ENCODE assay signal across 8 mouse cellular contexts in the genomic region with DNA sequence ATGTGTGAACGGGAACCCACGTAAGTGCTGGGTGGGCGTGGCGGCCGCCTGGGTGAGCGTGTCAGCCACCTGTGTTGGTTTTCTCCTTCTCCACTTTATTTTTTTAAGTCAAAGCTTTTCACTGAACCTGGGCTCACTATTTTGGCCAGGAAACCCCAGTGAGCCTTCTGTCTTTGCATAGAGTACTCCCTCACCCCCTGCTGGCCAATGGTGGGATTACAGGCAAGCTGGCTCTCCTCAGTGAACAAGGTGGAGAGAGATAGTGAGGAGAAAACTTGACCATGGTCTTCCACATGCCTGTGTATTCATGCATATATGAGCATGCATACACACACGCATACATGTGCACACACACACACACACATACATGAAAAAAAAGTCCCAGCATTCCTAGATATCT. TPM values are rescaled to one million over a fixed set of nuclear protein-coding genes. Genes with fewer than 3 reads are reported as not detected.
DNase-seq lines count a peak whose midpoint lies in the region; ATAC-seq lines count a peak whose summit lies in the region.

No protein-coding gene starts in this region.

- H3K4me3 ChIP-seq in liver, embryonic 12.5 days = no peak overlapping the region
- H3K4me3 ChIP-seq in intestine, embryonic 16.5 days (ENCODE audit: low read length) = no peak overlapping the region
- no peak overlapping the region for H3K4me3 ChIP-seq in midbrain, embryonic 16.5 days (ENCODE audit: low read depth, low read length)

- H3K4me2 ChIP-seq in liver, embryonic 12.5 days = no peak overlapping the region
- no peak overlapping the region for H3K4me2 ChIP-seq in intestine, embryonic 16.5 days (ENCODE audit: low read depth, low read length)
- H3K4me2 ChIP-seq in midbrain, embryonic 16.5 days (ENCODE audit: low read length) = no peak overlapping the region

- peak; percentile 79 for DNase-seq in liver
- DNase-seq in gastrocnemius, postnatal 10 days = peak; percentile 97
- DNase-seq in left cerebral cortex, postnatal 25 days (ENCODE audit: low spot score in 2 of 2) = peak; percentile 85 to 89
- DNase-seq in spleen, adult 18-20 months = peak; percentile 52 to 85

- H3K9me3 ChIP-seq in liver, embryonic 12.5 days (replicated peaks) = peaks cover 8% of the 10 kb centered on the region
- 0 out of 2 replicates have a peak, but pooled peaks cover 5% of the 10 kb centered on the region for H3K9me3 ChIP-seq in intestine, embryonic 16.5 days (ENCODE audit: control insufficient read depth, low read length)
- no peaks in the 10 kb centered on the region for H3K9me3 ChIP-seq in midbrain, embryonic 16.5 days (replicated peaks; ENCODE audit: control insufficient read depth, low read length, poor library complexity, severe bottlenecking)

- H3K36me3 ChIP-seq in liver, embryonic 12.5 days = no peaks in the 10 kb centered on the region
- H3K36me3 ChIP-seq in intestine, embryonic 16.5 days (ENCODE audit: control insufficient read depth, insufficient read depth, low read length) = no peaks in the 10 kb centered on the region
- H3K36me3 ChIP-seq in midbrain, embryonic 16.5 days (ENCODE audit: control insufficient read depth, insufficient read depth, low read length) = no peaks in the 10 kb centered on the region

- intact Hi-C loops in left cerebral cortex, postnatal 25 days (cut with DNase I) = no loop called here

- H3K9ac ChIP-seq in liver, embryonic 12.5 days = no peak overlapping the region
- no peak overlapping the region for H3K9ac ChIP-seq in intestine, embryonic 16.5 days (ENCODE audit: low read depth, low read length)
- no peak overlapping the region for H3K9ac ChIP-seq in midbrain, embryonic 16.5 days (ENCODE audit: low read depth, low read length)

- WGBS in liver, embryonic 12.5 days (ENCODE audit: insufficient replicate concordance) = 30% methylated on average over 7 of the region's 7 CpGs
- WGBS in intestine, embryonic 16.5 days = 34% methylated on average over 7 of the region's 7 CpGs
- 30% methylated on average over 7 of the region's 7 CpGs for WGBS in midbrain, embryonic 16.5 days

- no peaks in the 10 kb centered on the region for H3K27me3 ChIP-seq in liver, embryonic 12.5 days (replicated peaks)
- no peaks in the 10 kb centered on the region for H3K27me3 ChIP-seq in intestine, embryonic 16.5 days (replicated peaks; ENCODE audit: control insufficient read depth, insufficient read depth, low read length)
- no peaks in the 10 kb centered on the region for H3K27me3 ChIP-seq in midbrain, embryonic 16.5 days (ENCODE audit: control insufficient read depth, insufficient read depth, low read depth, low read length)

- no peak overlapping the region for H3K27ac ChIP-seq in liver, embryonic 12.5 days
- H3K27ac ChIP-seq in intestine, embryonic 16.5 days (ENCODE audit: low read length) = no peak overlapping the region
- no peak overlapping the region for H3K27ac ChIP-seq in midbrain, embryonic 16.5 days (ENCODE audit: low read length)

- H3K4me1 ChIP-seq in liver, embryonic 12.5 days = no peaks in the 10 kb centered on the region
- no peaks in the 10 kb centered on the region for H3K4me1 ChIP-seq in intestine, embryonic 16.5 days (ENCODE audit: control insufficient read depth, insufficient read depth, low read length)
- H3K4me1 ChIP-seq in midbrain, embryonic 16.5 days (ENCODE audit: control insufficient read depth, insufficient read depth, low read length) = no peaks in the 10 kb centered on the region

- no peak for ATAC-seq in liver, embryonic 12.5 days
- ATAC-seq in common myeloid progenitor, adult 5-6 weeks (replicated peaks; ENCODE audit: low read depth, poor library complexity, severe bottlenecking) = peak; percentile 92
- ATAC-seq in intestine, embryonic 16.5 days = peak; percentile 64; the same call in 1 of the 2 replicates
- ATAC-seq in midbrain, embryonic 16.5 days = peak; percentile 72; the same call in 1 of the 2 replicates

RNA-seq across cellular contexts. Expression of a gene that starts 6.8 kb away (rescaled TPM):
- 3.5 and 4.9 TPM in 2 replicates for polyA plus RNA-seq in liver, embryonic 12.5 days (2016; fragmentation: Nextera tagmentation; extraction: Ambion mirVana)
- total RNA-seq in common myeloid progenitor, adult 5-6 weeks (2017) = 2.4 and 3.0 TPM in 2 replicates
- 1 to 10 TPM; 5.1 to 5.2 TPM for total RNA-seq in gastrocnemius, postnatal 10 days (2021)
- polyA plus RNA-seq in intestine, embryonic 16.5 days (2015; fragmentation: Nextera tagmentation; extraction: Ambion mirVana) = 17.6 and 18.1 TPM in 2 replicates
- 10 to 100 TPM; 13.3 to 21.9 TPM for total RNA-seq in left cerebral cortex, postnatal 25 days (2021)
- 94.0 and 102 TPM in 2 replicates for polyA plus RNA-seq in midbrain, embryonic 16.5 days (2015; fragmentation: Nextera tagmentation; extraction: Ambion mirVana)
